Comparison of ENCODE assay signal across 10 mouse cellular contexts in the genomic region with DNA sequence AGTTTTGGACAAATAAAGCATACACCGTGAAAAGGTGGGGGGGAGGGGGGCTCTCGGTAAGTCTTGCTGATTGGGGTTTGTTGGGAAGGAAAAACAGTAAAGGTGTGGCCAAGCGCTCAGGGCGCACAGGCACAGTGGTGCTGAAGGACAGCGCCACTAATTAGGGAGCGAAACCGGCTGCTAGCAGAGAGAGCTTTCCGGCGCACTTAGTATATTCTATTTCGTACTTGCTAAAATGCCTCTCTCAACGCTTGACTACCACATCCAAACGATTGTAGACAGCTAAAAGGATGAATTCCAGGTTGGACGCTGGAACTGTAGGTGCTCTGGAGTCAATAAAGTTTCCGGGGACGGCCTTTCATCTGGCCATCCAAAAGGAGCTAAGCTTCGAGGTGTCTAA. TPM values are rescaled to one million over a fixed set of nuclear protein-coding genes. Genes with fewer than 3 reads are reported as not detected.
DNase-seq lines count a peak whose midpoint lies in the region; ATAC-seq lines count a peak whose summit lies in the region.
"Had no signal": no experiment of that assay in that cellular context is flagged by ENCODE, and none has a peak within 500 bp of the region (broad histone marks: within the 10 kb centered on the region; RNA-seq: fewer than 3 reads in every experiment).

No protein-coding gene starts in this region.

- no peaks in the 10 kb centered on the region for H3K9me3 ChIP-seq in liver, embryonic 12.5 days (replicated peaks)

- H3K4me2 ChIP-seq in liver, embryonic 12.5 days = no peak overlapping the region

- no peak for ATAC-seq in liver, embryonic 12.5 days
- no peak for ATAC-seq in megakaryocyte, adult 5-6 weeks (ENCODE audit: poor library complexity, severe bottlenecking)
- ATAC-seq in erythroblast, adult 5-6 weeks (replicated peaks; ENCODE audit: low FRiP score, poor library complexity, severe bottlenecking) = no peak
- ATAC-seq: activated CD4-positive, CD25-positive, alpha-beta regulatory T cell, adult 4 months had no signal

- no peaks in the 10 kb centered on the region for H3K4me1 ChIP-seq in liver, embryonic 12.5 days

- no peak overlapping the region for H3K27ac ChIP-seq in liver, embryonic 12.5 days

- no peak overlapping the region for H3K9ac ChIP-seq in liver, embryonic 12.5 days

- H3K36me3 ChIP-seq in liver, embryonic 12.5 days = no peaks in the 10 kb centered on the region

- WGBS in liver, embryonic 12.5 days (ENCODE audit: insufficient replicate concordance) = 4% methylated on average over 16 of the region's 16 CpGs

- H3K27me3 ChIP-seq in liver, embryonic 12.5 days (replicated peaks) = peaks cover 65% of the 10 kb centered on the region

- peak; percentile 22 for DNase-seq in liver
- DNase-seq in embryo, embryonic 11.5 days (ENCODE audit: low read depth, low spot score) = peak; percentile 52
- DNase-seq in kidney, postnatal 14 days = peak; percentile 18
- DNase-seq in retina, postnatal 1 day = peak; percentile 59

- no peak overlapping the region for H3K4me3 ChIP-seq in liver, embryonic 12.5 days

RNA-seq across cellular contexts. Expression of gene Tfap2d, which starts 6.9 kb away (rescaled TPM):
- polyA plus RNA-seq in liver, embryonic 12.5 days (2016; fragmentation: Nextera tagmentation; extraction: Ambion mirVana) = not detected in 2 replicates
- total RNA-seq in megakaryocyte, adult 5-6 weeks (2015) = not detected in 2 replicates
- not detected in 2 replicates for total RNA-seq in megakaryocyte, adult 5-6 weeks (2017)
- not detected in 2 replicates for total RNA-seq in erythroblast, adult 5-6 weeks (2015; ENCODE audit: low replicate concordance)
- not detected in 2 replicates for total RNA-seq in erythroblast, adult 5-6 weeks (2017; ENCODE audit: low replicate concordance)
- polyA plus RNA-seq: activated CD4-positive, CD25-positive, alpha-beta regulatory T cell, adult 4 months; heart, embryonic 16.5 days; liver, embryonic 16.5 days had no signal
